Mouse (Mus musculus): ENCODE measurements around the gene Aipl1.
A peak's percentile ranks its signal among the peaks of the same experiment; 100 is the strongest.

Aipl1 gene

GRCm38 (mm10) chr11:72050168-72050894, 13.0 kb upstream of the Aipl1 start:
- DNase-seq: no peak

GRCm38 (mm10) chr11:72049171-72049759, 12.0 kb upstream of the Aipl1 start:
- DNase-seq: no peak

GRCm38 (mm10) chr11:72048730-72049129, 11.4 kb upstream of the Aipl1 start:
- DNase-seq: no peak

GRCm38 (mm10) chr11:72044231-72044630, 6.9 kb upstream of the Aipl1 start:
- no peak for DNase-seq

- DNase-seq: no peak
These were observed 5.3 kb upstream of the Aipl1 start for GRCm38 (mm10) chr11:72042631-72043030.

GRCm38 (mm10) chr11:72041768-72042607, 4.7 kb upstream of the Aipl1 start, which contains the start of gene Pimreg:
TSS of gene Pimreg (plus strand) at chr11:72042032.
- DNase-seq: peak; percentile 76

GRCm38 (mm10) chr11:72041290-72041767, 4.0 kb upstream of the Aipl1 start:
- no peak for DNase-seq

- no peak for DNase-seq
These were observed 2.5 kb upstream of the Aipl1 start for GRCm38 (mm10) chr11:72039599-72040386.

GRCm38 (mm10) chr11:72037996-72038395, 687 bp upstream of the Aipl1 start:
- DNase-seq: peak; percentile 75

GRCm38 (mm10) chr11:72032589-72032988, 4.7 kb downstream of the Aipl1 start:
- DNase-seq: no peak

GRCm38 (mm10) chr11:72032091-72032490, 5.2 kb downstream of the Aipl1 start:
- DNase-seq: no peak

- DNase-seq: no peak
These were observed 6.0 kb downstream of the Aipl1 start for GRCm38 (mm10) chr11:72031353-72031752.

- DNase-seq: no peak
These were observed 8.2 kb downstream of the Aipl1 start for GRCm38 (mm10) chr11:72029143-72029542.

- DNase-seq: no peak
These were observed 9.5 kb downstream of the Aipl1 start for GRCm38 (mm10) chr11:72027836-72028235.

- no peak for DNase-seq
These were observed 10.8 kb downstream of the Aipl1 start for GRCm38 (mm10) chr11:72026516-72026915.

- DNase-seq: no peak
These were observed 11.5 kb downstream of the Aipl1 start for GRCm38 (mm10) chr11:72025843-72026242.

GRCm38 (mm10) chr11:72024193-72024781, 13.0 kb downstream of the Aipl1 start:
- peak; percentile 90 for DNase-seq

GRCm38 (mm10) chr11:72023581-72023980, 13.7 kb downstream of the Aipl1 start:
- DNase-seq: no peak

- DNase-seq: no peak
These were observed 14.5 kb downstream of the Aipl1 start for GRCm38 (mm10) chr11:72022827-72023226.

GRCm38 (mm10) chr11:72021015-72021414, 16.3 kb downstream of the Aipl1 start:
- no peak for DNase-seq

GRCm38 (mm10) chr11:72017253-72017601, 20.1 kb downstream of the Aipl1 start:
- DNase-seq: no peak

- DNase-seq: no peak
These were observed 20.6 kb downstream of the Aipl1 start for GRCm38 (mm10) chr11:72016518-72017252.

Measured in cerebellum, adult 9-10 months (tissue).